Mouse (Mus musculus) midbrain, embryonic 10.5 days (tissue): Measurements from ENCODE around the gene Stac3. TPM values are rescaled to one million over a fixed set of nuclear protein-coding genes. Genes with fewer than 3 reads are reported as not detected.

Experiments
- polyA plus RNA-seq: library from polyadenylated mRNA; unstranded; fragments of >200 nt; fragmentation: Nextera tagmentation; extraction: Ambion mirVana; gene quantifications from 2 replicates; pipeline ENCODE4 v1.2.1, GENCODE M21; 2016

The Stac3 gene
- polyA plus RNA-seq, 1 experiment from 2014 or later: 0.62 TPM

Other genes with a start within 250 kb of the Stac3 start
- gene Kif5a, start 238.3 kb upstream of the Stac3 start, polyA plus RNA-seq: 14.9 and 29.4 TPM in 2 replicates
- gene Dctn2, start 235.3 kb upstream of the Stac3 start, polyA plus RNA-seq: 212 and 239 TPM in 2 replicates
- 11.9 and 13.0 TPM in 2 replicates for gene Mbd6, start 212.7 kb upstream of the Stac3 start, polyA plus RNA-seq
- 180 and 187 TPM in 2 replicates for gene Mars, start 189.9 kb upstream of the Stac3 start, polyA plus RNA-seq
- gene Arhgap9, start 179.7 kb upstream of the Stac3 start, polyA plus RNA-seq: 1.1 and 1.3 TPM in 2 replicates
- 7.8 and 11.0 TPM in 2 replicates for gene Gli1, start 159.7 kb upstream of the Stac3 start, polyA plus RNA-seq
- gene Inhbe, start 147.3 kb upstream of the Stac3 start, polyA plus RNA-seq: 0.02 TPM in 1 of 2 replicates, not detected in the other
- not detected in 2 replicates for gene Inhbc, start 131.3 kb upstream of the Stac3 start, polyA plus RNA-seq
- gene R3hdm2, start 121.4 kb upstream of the Stac3 start, polyA plus RNA-seq: 29.6 and 34.5 TPM in 2 replicates
- 5.2 and 5.8 TPM in 2 replicates for gene Ndufa4l2, start 13.3 kb downstream of the Stac3 start, polyA plus RNA-seq
- 107 and 121 TPM in 2 replicates for gene Shmt2, start 20.8 kb downstream of the Stac3 start, polyA plus RNA-seq
- gene Nxph4, start 32.9 kb downstream of the Stac3 start, polyA plus RNA-seq: 19.4 and 27.2 TPM in 2 replicates
- 54.9 and 69.8 TPM in 2 replicates for gene Lrp1, start 119.5 kb downstream of the Stac3 start, polyA plus RNA-seq
- gene Stat6, start 141.3 kb downstream of the Stac3 start, polyA plus RNA-seq: 8.2 and 8.9 TPM in 2 replicates
- gene Nemp1, start 165.2 kb downstream of the Stac3 start, polyA plus RNA-seq: 9.0 TPM in 2 replicates
- 3.9 and 4.4 TPM in 2 replicates for gene Nab2, start 166.9 kb downstream of the Stac3 start, polyA plus RNA-seq
- 0.41 and 0.69 TPM in 2 replicates for gene Myo1a, start 203.5 kb downstream of the Stac3 start, polyA plus RNA-seq
- not detected in 2 replicates for gene Tac2, start 222.8 kb downstream of the Stac3 start, polyA plus RNA-seq
- gene Zbtb39, start 237.9 kb downstream of the Stac3 start, polyA plus RNA-seq: 4.3 and 4.7 TPM in 2 replicates